Mouse (Mus musculus) spleen, postnatal 36 days (tissue): Measurements from ENCODE around the gene Adamts12.

Experiments used
- DNase-seq, 2 experiments: peaks; one replicate each; pipeline ENCODE4 v3.0.0; 2022; ENCODE audit warnings: low spot score in 2 of 2, mixed read lengths in 1 of 2

Adamts12 gene

GRCm38 (mm10) chr15:11082961-11083569 is 18.5 kb downstream of the Adamts12 start:
- DNase-seq: no peak

GRCm38 (mm10) chr15:11083678-11084077 is 19.1 kb downstream of the Adamts12 start:
- DNase-seq: no peak

- DNase-seq: no peak
Measured at GRCm38 (mm10) chr15:11084241-11084992, 19.8 kb downstream of the Adamts12 start.

DNA sequence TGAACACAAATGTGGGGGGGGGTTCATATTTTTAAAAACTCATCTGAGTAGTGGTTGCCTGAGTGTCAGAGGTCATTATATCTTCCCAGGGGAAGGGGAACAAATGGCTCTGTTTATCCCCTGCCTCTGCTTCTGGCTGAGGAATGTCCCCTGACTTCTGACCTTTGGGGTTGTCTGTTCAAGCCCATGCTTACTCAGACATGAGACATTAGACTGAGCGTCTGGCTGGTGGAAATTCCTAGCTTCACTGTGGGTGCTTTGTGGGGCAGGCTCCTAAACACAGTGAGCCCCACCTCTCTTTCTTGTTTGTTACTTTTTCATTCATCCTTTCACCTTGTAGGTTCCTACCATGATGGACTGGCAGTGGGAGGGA is 20.4 kb downstream of the Adamts12 start:
- no peak for DNase-seq

DNA sequence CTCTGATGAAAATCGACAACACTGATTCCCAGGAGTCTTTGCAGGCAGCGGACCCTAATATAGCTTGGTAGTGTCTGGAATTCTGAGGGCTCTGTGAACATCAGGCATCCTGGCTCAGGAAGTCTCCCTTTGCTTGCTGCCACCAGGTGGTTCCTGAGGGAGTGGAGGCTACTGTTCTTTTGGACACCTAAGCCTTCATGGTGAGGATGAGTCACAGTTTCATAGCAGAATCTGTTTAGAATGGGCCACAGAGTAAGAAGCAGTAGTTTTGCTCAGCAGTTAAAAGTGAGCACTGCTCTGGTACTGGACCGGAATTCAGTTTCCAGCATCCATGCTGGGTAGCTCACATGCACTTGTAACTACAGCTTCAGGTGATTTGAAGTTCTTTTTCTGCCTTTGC is 24.9 kb downstream of the Adamts12 start:
- no peak for DNase-seq

- no peak for DNase-seq
Measured at GRCm38 (mm10) chr15:11095566-11095965, 31.0 kb downstream of the Adamts12 start.

- no peak for DNase-seq
Measured at GRCm38 (mm10) chr15:11097967-11098702, 33.5 kb downstream of the Adamts12 start.

DNA sequence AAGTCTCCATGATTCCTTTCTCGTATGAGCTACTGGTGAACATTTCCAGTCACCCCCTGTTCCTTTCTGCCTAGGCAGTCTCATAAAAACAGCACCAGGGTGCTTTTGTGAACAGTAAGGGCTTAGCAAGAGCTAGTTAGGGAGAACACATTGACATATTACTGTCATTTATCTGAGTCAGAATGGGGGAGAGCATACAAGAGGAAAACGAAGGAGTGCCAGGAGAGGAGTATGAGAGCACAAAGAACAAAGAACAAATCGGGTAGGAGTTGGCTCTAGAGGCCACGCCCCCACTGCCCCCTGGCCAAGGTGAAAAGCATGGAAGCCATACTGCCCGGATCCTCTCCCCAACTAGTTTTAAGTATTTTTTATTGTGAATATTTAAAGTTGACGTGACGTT is 34.4 kb downstream of the Adamts12 start:
- no peak for DNase-seq

- DNase-seq: no peak
Measured at GRCm38 (mm10) chr15:11100917-11101316, 36.3 kb downstream of the Adamts12 start.

DNA sequence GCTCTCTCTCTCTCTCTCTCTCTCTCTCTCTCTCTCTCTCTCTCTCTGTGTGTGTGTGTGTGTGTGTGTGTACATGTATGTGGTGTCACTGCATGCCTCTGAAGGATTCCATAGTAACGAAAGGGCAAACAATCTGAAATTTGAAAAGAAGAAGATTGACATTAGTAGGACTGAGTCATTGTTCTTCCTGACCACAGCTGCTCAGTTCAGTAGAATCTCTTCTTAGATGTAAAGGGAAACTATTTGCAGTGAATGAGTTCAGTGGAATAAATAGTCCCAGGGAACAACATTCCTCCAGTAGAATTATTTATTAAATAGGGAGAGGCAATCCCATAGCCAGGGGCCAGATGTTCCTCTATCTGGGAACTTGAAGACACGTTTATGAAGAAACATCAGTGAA is 40.5 kb downstream of the Adamts12 start:
- no peak for DNase-seq

DNA sequence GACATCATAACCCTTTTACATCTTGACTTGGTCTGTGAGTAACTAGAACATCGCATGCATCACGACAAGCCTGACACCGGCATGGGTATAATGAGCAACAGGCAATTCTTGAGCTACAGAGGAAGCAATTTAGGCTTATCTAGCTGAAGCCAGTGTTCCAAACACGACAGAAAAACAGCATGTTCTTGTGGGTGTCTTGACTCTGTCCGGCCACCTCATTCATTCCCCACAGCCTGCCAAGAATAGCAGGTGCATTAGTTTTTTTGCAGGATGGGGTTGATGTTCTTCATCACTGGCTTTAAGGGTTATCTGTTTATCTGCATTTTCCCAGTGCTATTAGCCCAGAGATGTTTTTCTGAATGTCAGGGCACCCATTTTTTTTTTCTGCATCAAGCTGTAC is 42.8 kb downstream of the Adamts12 start:
- no peak for DNase-seq

GRCm38 (mm10) chr15:11114631-11115197 is 50.1 kb downstream of the Adamts12 start:
- DNase-seq: no peak

DNA sequence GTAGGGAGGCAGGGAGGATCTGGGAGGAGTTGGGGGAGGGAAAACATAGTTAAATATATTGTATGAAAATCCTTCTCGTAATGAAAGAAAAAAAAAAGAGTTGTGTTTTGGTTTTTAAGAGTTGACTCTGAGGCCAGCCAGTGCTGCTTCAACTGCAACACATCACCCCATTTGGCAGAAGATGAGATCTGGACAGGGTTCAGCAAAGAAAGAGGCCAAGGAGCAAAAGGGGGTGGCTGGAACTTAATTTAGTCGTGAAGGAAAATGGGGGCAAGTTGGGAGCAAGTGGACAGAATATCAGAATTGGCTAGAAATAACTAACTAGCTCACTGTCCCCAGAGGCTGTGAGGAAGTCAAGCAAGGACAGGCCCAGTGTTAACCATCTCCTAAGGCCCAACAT is 51.7 kb downstream of the Adamts12 start:
- DNase-seq: no peak

DNA sequence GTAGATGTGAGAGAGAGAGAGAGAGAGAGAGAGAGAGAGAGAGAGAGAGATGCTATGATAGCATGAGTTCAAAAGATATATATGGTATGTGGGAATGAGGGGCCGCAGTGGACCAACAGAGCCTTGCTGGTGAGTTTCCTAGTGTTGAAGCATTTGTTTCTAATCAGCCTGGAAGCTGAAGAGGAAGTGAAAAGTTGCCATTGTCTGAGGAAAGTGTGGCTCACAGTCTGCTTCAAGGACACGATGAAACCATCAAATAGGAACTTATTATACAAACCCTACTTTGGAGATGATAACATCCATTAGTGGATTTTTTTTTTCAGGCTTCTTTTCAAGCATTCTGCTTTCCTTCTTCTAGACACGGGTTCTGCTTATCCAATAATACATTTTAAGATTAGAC is 52.3 kb downstream of the Adamts12 start:
- no peak for DNase-seq

- no peak for DNase-seq
Measured at GRCm38 (mm10) chr15:11118371-11118770, 53.8 kb downstream of the Adamts12 start.

DNA sequence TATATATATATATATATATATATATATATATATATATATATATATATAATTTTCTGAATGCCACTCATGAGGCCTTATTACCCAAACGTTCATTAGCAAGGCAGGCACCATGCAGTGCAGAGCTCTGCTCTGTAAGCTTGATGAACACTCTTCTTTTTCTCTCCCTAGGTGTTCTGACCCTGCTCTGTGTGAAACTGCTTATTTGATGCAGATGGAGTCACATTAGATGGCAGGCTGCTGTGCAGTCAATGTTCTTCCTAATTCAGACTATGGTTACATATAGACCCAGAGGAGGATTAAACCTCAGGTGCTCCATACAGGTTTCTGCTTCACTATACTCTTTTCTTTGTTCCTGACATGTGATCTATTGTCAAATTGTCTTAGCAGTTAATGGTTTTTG is 57.1 kb downstream of the Adamts12 start:
- DNase-seq: no peak

- no peak for DNase-seq
Measured at GRCm38 (mm10) chr15:11125361-11125760, 60.8 kb downstream of the Adamts12 start.

DNA sequence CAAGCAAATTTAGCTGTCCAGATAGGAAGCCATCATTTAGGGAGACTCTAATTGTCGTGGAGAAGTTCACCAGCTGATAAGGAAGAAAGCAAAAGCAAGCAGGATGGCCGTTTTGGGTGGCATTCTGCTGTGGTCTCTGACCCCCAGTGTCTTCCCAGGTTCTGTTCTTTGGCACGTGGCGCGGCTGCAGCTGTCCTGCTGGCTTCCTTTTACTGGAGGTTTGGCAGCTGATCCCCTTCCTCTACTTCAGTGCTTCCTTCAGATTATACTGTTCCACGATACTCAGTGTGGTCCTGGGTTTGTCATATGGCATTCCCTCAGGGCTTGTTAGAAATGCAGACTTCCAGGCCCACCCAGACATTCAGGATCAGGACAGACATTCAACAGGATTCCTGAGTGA is 63.9 kb downstream of the Adamts12 start:
- DNase-seq: no peak

- no peak for DNase-seq
Measured at GRCm38 (mm10) chr15:11132586-11133558, 68.3 kb downstream of the Adamts12 start.

DNA sequence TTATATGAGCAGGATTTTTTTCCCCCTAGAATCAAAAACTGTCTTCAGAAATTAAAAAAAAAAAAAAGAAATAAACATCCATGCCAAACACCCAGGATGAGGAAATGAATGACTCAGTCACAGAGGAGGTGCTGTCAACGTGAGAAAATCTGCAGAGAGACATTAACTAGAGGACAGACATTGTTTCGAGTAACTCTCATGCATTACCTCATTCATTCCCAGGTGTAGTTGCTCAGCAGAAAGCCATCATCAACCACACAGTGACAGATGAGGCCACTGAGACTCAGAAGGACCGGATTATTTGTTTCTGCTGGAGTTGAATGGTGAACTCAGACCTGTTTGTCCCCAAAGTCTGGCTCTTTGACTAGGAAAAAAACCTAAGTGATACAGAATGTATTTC is 81.0 kb downstream of the Adamts12 start:
- DNase-seq: no peak

GRCm38 (mm10) chr15:11159386-11159785 is 94.8 kb downstream of the Adamts12 start:
- no peak for DNase-seq
